Mouse (Mus musculus) cortical plate, adult 2 months (tissue): ENCODE measurements around the gene Keap1.

Experiments
- CTCF ChIP-seq: fragments of 200-500 bp; IDR thresholded peaks from 2 replicates; pipeline ENCODE4 v1.5.1; 2011; ENCODE audit warnings: mild to moderate bottlenecking, control low read depth, low read length; ENCODE audit not compliant: insufficient read depth; ENCODE audit errors: extremely low read depth
- POLR2A ChIP-seq: fragments of 200-500 bp; IDR thresholded peaks from 2 replicates; pipeline ENCODE4 v1.6.1; 2011; ENCODE audit warnings: mild to moderate bottlenecking, low read length, control low read depth; ENCODE audit not compliant: insufficient read depth; ENCODE audit errors: extremely low read depth

GRCm38 (mm10) chr9:21233805-21234204 lies 5.4 kb downstream of the Keap1 start:
- TF ChIP-seq POLR2A (no peak), CTCF (no peak)
